Mouse (Mus musculus): ENCODE measurements around the gene Socs5. TPM values are rescaled to one million over a fixed set of nuclear protein-coding genes. Genes with fewer than 3 reads are reported as not detected.

The Socs5 gene
- polyA plus RNA-seq, 1 experiment from 2014 or later = 12.6 TPM

GRCm38 (mm10) chr17:87146415-87147021 lies 39.0 kb downstream of the Socs5 start:
- no peak overlapping the region for H3K4me3 ChIP-seq (replicated peaks; ENCODE audit: low read length)
- no peaks in the 10 kb centered on the region for H3K27me3 ChIP-seq (replicated peaks; ENCODE audit: control insufficient read depth, insufficient read depth, low read length)
- no peaks in the 10 kb centered on the region for H3K9me3 ChIP-seq (ENCODE audit: control insufficient read depth, low read length)
- no peaks in the 10 kb centered on the region for H3K36me3 ChIP-seq (ENCODE audit: control insufficient read depth, insufficient read depth)
- H3K4me2 ChIP-seq (ENCODE audit: low read length) = no peak overlapping the region
- no peaks in the 10 kb centered on the region for H3K4me1 ChIP-seq (replicated peaks; ENCODE audit: control insufficient read depth, insufficient read depth, low read length)
- no peak for ATAC-seq
- H3K27ac ChIP-seq (ENCODE audit: low read length) = no peak overlapping the region
- 79% methylated on average over 8 of the region's 8 CpGs for WGBS
- no peak overlapping the region for H3K9ac ChIP-seq (replicated peaks; ENCODE audit: low read depth, low read length)

GRCm38 (mm10) chr17:87149762-87150161 lies 42.3 kb downstream of the Socs5 start:
- H3K9me3 ChIP-seq (ENCODE audit: control insufficient read depth, low read length) = no peaks in the 10 kb centered on the region
- no peaks in the 10 kb centered on the region for H3K4me1 ChIP-seq (replicated peaks; ENCODE audit: control insufficient read depth, insufficient read depth, low read length)
- WGBS = 94% methylated on average over 12 of the region's 12 CpGs
- no peak overlapping the region for H3K4me2 ChIP-seq (ENCODE audit: low read length)
- H3K9ac ChIP-seq (replicated peaks; ENCODE audit: low read depth, low read length) = no peak overlapping the region
- H3K4me3 ChIP-seq (replicated peaks; ENCODE audit: low read length) = no peak overlapping the region
- no peak for ATAC-seq
- no peak overlapping the region for H3K27ac ChIP-seq (ENCODE audit: low read length)
- H3K27me3 ChIP-seq (replicated peaks; ENCODE audit: control insufficient read depth, insufficient read depth, low read length) = no peaks in the 10 kb centered on the region
- H3K36me3 ChIP-seq (ENCODE audit: control insufficient read depth, insufficient read depth) = no peaks in the 10 kb centered on the region

- H3K4me1 ChIP-seq (replicated peaks; ENCODE audit: control insufficient read depth, insufficient read depth, low read length) = no peaks in the 10 kb centered on the region
- no peak overlapping the region for H3K9ac ChIP-seq (replicated peaks; ENCODE audit: low read depth, low read length)
- WGBS = 53% methylated on average over 5 of the region's 5 CpGs
- H3K9me3 ChIP-seq (ENCODE audit: control insufficient read depth, low read length) = no peaks in the 10 kb centered on the region
- H3K27ac ChIP-seq (ENCODE audit: low read length) = no peak overlapping the region
- H3K4me2 ChIP-seq (ENCODE audit: low read length) = no peak overlapping the region
- H3K36me3 ChIP-seq (ENCODE audit: control insufficient read depth, insufficient read depth) = no peaks in the 10 kb centered on the region
- H3K4me3 ChIP-seq (replicated peaks; ENCODE audit: low read length) = no peak overlapping the region
- no peak for ATAC-seq
- H3K27me3 ChIP-seq (replicated peaks; ENCODE audit: control insufficient read depth, insufficient read depth, low read length) = no peaks in the 10 kb centered on the region
Observed at GRCm38 (mm10) chr17:87152984-87153383, 45.5 kb downstream of the Socs5 start.

- no peaks in the 10 kb centered on the region for H3K4me1 ChIP-seq (replicated peaks; ENCODE audit: control insufficient read depth, insufficient read depth, low read length)
- ATAC-seq = no peak
- no peak overlapping the region for H3K27ac ChIP-seq (ENCODE audit: low read length)
- no peak overlapping the region for H3K4me2 ChIP-seq (ENCODE audit: low read length)
- no peak overlapping the region for H3K9ac ChIP-seq (replicated peaks; ENCODE audit: low read depth, low read length)
- WGBS = 88% methylated on average over 3 of the region's 3 CpGs
- no peaks in the 10 kb centered on the region for H3K27me3 ChIP-seq (replicated peaks; ENCODE audit: control insufficient read depth, insufficient read depth, low read length)
- H3K36me3 ChIP-seq (ENCODE audit: control insufficient read depth, insufficient read depth) = no peaks in the 10 kb centered on the region
- H3K9me3 ChIP-seq (ENCODE audit: control insufficient read depth, low read length) = no peaks in the 10 kb centered on the region
- no peak overlapping the region for H3K4me3 ChIP-seq (replicated peaks; ENCODE audit: low read length)
Observed at GRCm38 (mm10) chr17:87155664-87156063, 48.2 kb downstream of the Socs5 start.

- Histone ChIP-seq H3K4me2 (ENCODE audit: low read length) (no peak overlapping the region), H3K4me1 (replicated peaks; ENCODE audit: control insufficient read depth, insufficient read depth, low read length) (no peaks in the 10 kb centered on the region), H3K9ac (replicated peaks; ENCODE audit: low read depth, low read length) (no peak overlapping the region), H3K9me3 (ENCODE audit: control insufficient read depth, low read length) (no peaks in the 10 kb centered on the region), H3K4me3 (replicated peaks; ENCODE audit: low read length) (no peak overlapping the region), H3K27ac (ENCODE audit: low read length) (no peak overlapping the region), H3K27me3 (replicated peaks; ENCODE audit: control insufficient read depth, insufficient read depth, low read length) (no peaks in the 10 kb centered on the region), H3K36me3 (ENCODE audit: control insufficient read depth, insufficient read depth) (no peaks in the 10 kb centered on the region)
- ATAC-seq = no peak
- WGBS = 79% methylated on average over 13 of the region's 13 CpGs
Observed at GRCm38 (mm10) chr17:87157739-87158138, 50.3 kb downstream of the Socs5 start.

- Histone ChIP-seq H3K4me3 (replicated peaks; ENCODE audit: low read length) (no peak overlapping the region), H3K27ac (ENCODE audit: low read length) (no peak overlapping the region), H3K9ac (replicated peaks; ENCODE audit: low read depth, low read length) (no peak overlapping the region), H3K9me3 (ENCODE audit: control insufficient read depth, low read length) (no peaks in the 10 kb centered on the region), H3K27me3 (replicated peaks; ENCODE audit: control insufficient read depth, insufficient read depth, low read length) (no peaks in the 10 kb centered on the region), H3K4me1 (replicated peaks; ENCODE audit: control insufficient read depth, insufficient read depth, low read length) (no peaks in the 10 kb centered on the region), H3K4me2 (ENCODE audit: low read length) (no peak overlapping the region), H3K36me3 (ENCODE audit: control insufficient read depth, insufficient read depth) (no peaks in the 10 kb centered on the region)
- no peak for ATAC-seq
- WGBS = 92% methylated on average over 14 of the region's 14 CpGs
Observed at GRCm38 (mm10) chr17:87158597-87158996, 51.1 kb downstream of the Socs5 start.

GRCm38 (mm10) chr17:87160270-87160669 lies 52.8 kb downstream of the Socs5 start:
- Histone ChIP-seq H3K4me2 (ENCODE audit: low read length) (no peak overlapping the region), H3K27me3 (replicated peaks; ENCODE audit: control insufficient read depth, insufficient read depth, low read length) (no peaks in the 10 kb centered on the region), H3K4me1 (replicated peaks; ENCODE audit: control insufficient read depth, insufficient read depth, low read length) (no peaks in the 10 kb centered on the region), H3K36me3 (ENCODE audit: control insufficient read depth, insufficient read depth) (no peaks in the 10 kb centered on the region), H3K4me3 (replicated peaks; ENCODE audit: low read length) (no peak overlapping the region), H3K9me3 (ENCODE audit: control insufficient read depth, low read length) (no peaks in the 10 kb centered on the region), H3K27ac (ENCODE audit: low read length) (no peak overlapping the region), H3K9ac (replicated peaks; ENCODE audit: low read depth, low read length) (no peak overlapping the region)
- no peak for ATAC-seq
- WGBS = 89% methylated on average over 3 of the region's 3 CpGs

- ATAC-seq = no peak
- no peaks in the 10 kb centered on the region for H3K36me3 ChIP-seq (ENCODE audit: control insufficient read depth, insufficient read depth)
- no peaks in the 10 kb centered on the region for H3K27me3 ChIP-seq (replicated peaks; ENCODE audit: control insufficient read depth, insufficient read depth, low read length)
- no peak overlapping the region for H3K27ac ChIP-seq (ENCODE audit: low read length)
- H3K4me1 ChIP-seq (replicated peaks; ENCODE audit: control insufficient read depth, insufficient read depth, low read length) = peaks cover 3% of the 10 kb centered on the region; the same call in 1 of the 2 replicates
- H3K9me3 ChIP-seq (ENCODE audit: control insufficient read depth, low read length) = no peaks in the 10 kb centered on the region
- no peak overlapping the region for H3K9ac ChIP-seq (replicated peaks; ENCODE audit: low read depth, low read length)
- no peak overlapping the region for H3K4me3 ChIP-seq (replicated peaks; ENCODE audit: low read length)
- 89% methylated on average over 7 of the region's 7 CpGs for WGBS
- no peak overlapping the region for H3K4me2 ChIP-seq (ENCODE audit: low read length)
Observed at GRCm38 (mm10) chr17:87164312-87164922, 56.9 kb downstream of the Socs5 start.

GRCm38 (mm10) chr17:87167407-87167806 lies 59.9 kb downstream of the Socs5 start:
- Histone ChIP-seq H3K9ac (replicated peaks; ENCODE audit: low read depth, low read length) (no peak overlapping the region), H3K9me3 (ENCODE audit: control insufficient read depth, low read length) (no peaks in the 10 kb centered on the region), H3K4me2 (ENCODE audit: low read length) (no peak overlapping the region), H3K4me1 (replicated peaks; ENCODE audit: control insufficient read depth, insufficient read depth, low read length) (peaks cover 3% of the 10 kb centered on the region; the same call in 1 of the 2 replicates), H3K27ac (ENCODE audit: low read length) (no peak overlapping the region), H3K27me3 (replicated peaks; ENCODE audit: control insufficient read depth, insufficient read depth, low read length) (no peaks in the 10 kb centered on the region), H3K4me3 (replicated peaks; ENCODE audit: low read length) (no peak overlapping the region), H3K36me3 (ENCODE audit: control insufficient read depth, insufficient read depth) (no peaks in the 10 kb centered on the region)
- ATAC-seq = no peak
- WGBS = 79% methylated on average over 5 of the region's 5 CpGs
